Mouse (Mus musculus) adrenal gland, postnatal 36 days (tissue): Measurements from ENCODE around the gene Dkk3. TPM values are rescaled to one million over a fixed set of nuclear protein-coding genes. Genes with fewer than 3 reads are reported as not detected.
A peak's percentile ranks its signal among the peaks of the same experiment; 100 is the strongest.

Source experiments
- DNase-seq, 2 experiments: peaks; one replicate each; pipeline ENCODE4 v3.0.0; 2021; ENCODE audit warnings: mixed read lengths in 1 of 2
- long read RNA-seq, 2 experiments: library from polyadenylated mRNA; stranded (forward); transcript quantifications; one replicate each; pipeline ENCODE4 v2.0.0; 2021; ENCODE audit warnings: borderline sequencing depth in 2 of 2
- total RNA-seq, 2 experiments: library from RNA; stranded (reverse); gene quantifications; 2 replicates each; pipeline ENCODE4 v1.2.3; 2021

Gene Dkk3
- 10 to 100 TPM; 15.9 to 18.9 TPM for total RNA-seq
- long read RNA-seq, experiment 1, partial matches to known transcripts: 6 of 30 reads
- long read RNA-seq, experiment 1, other reads (novel, unspliced or antisense): 22 of 30 reads
- long read RNA-seq, experiment 2, partial matches to known transcripts: 3 of 10 reads
- long read RNA-seq, experiment 2, other reads (novel, unspliced or antisense): 5 of 10 reads

GRCm38 (mm10) chr7:112158942-112159341 lies at the start of gene Dkk3:
TSS of gene Dkk3 (minus strand) at chr7:112159057.
- peak; percentile 23 to 49 for DNase-seq

- DNase-seq: no peak
These were observed 48.9 kb upstream of the Dkk3 start for GRCm38 (mm10) chr7:112207717-112208116.

GRCm38 (mm10) chr7:112205513-112205912 lies 46.7 kb upstream of the Dkk3 start:
- DNase-seq: no peak

GRCm38 (mm10) chr7:112204380-112204963 lies 45.6 kb upstream of the Dkk3 start:
- DNase-seq: no peak

- no peak for DNase-seq
These were observed 45.1 kb upstream of the Dkk3 start for GRCm38 (mm10) chr7:112203937-112204336.

- no peak for DNase-seq
These were observed 44.0 kb upstream of the Dkk3 start for GRCm38 (mm10) chr7:112202843-112203242.

GRCm38 (mm10) chr7:112202194-112202593 lies 43.3 kb upstream of the Dkk3 start:
- DNase-seq: peak; percentile 55 to 71

GRCm38 (mm10) chr7:112200761-112201160 lies 41.9 kb upstream of the Dkk3 start:
- no peak for DNase-seq

GRCm38 (mm10) chr7:112199343-112199742 lies 40.5 kb upstream of the Dkk3 start:
- no peak for DNase-seq

GRCm38 (mm10) chr7:112197461-112197860 lies 38.6 kb upstream of the Dkk3 start:
- DNase-seq: no peak

GRCm38 (mm10) chr7:112194286-112194685 lies 35.4 kb upstream of the Dkk3 start:
- no peak for DNase-seq

- no peak for DNase-seq
These were observed 33.9 kb upstream of the Dkk3 start for GRCm38 (mm10) chr7:112192778-112193177.

- no peak for DNase-seq
These were observed 33.4 kb upstream of the Dkk3 start for GRCm38 (mm10) chr7:112192237-112192636.

GRCm38 (mm10) chr7:112187536-112188459 lies 28.9 kb upstream of the Dkk3 start:
- no peak for DNase-seq

- DNase-seq: no peak
These were observed 28.0 kb upstream of the Dkk3 start for GRCm38 (mm10) chr7:112186871-112187270.

GRCm38 (mm10) chr7:112185226-112185745 lies 26.4 kb upstream of the Dkk3 start:
- peak; percentile 71 to 75 for DNase-seq

GRCm38 (mm10) chr7:112184519-112185225 lies 25.8 kb upstream of the Dkk3 start:
- DNase-seq: no peak

GRCm38 (mm10) chr7:112183258-112183841 lies 24.5 kb upstream of the Dkk3 start:
- DNase-seq: peak; percentile 88

- DNase-seq: peak; percentile 85 to 88
These were observed 21.4 kb upstream of the Dkk3 start for GRCm38 (mm10) chr7:112180235-112180705.

- DNase-seq: no peak
These were observed 17.8 kb upstream of the Dkk3 start for GRCm38 (mm10) chr7:112176627-112177026.

- DNase-seq: no peak
These were observed 13.8 kb upstream of the Dkk3 start for GRCm38 (mm10) chr7:112172669-112173068.
